Mouse (Mus musculus) thymus, postnatal 0 days (tissue): ENCODE data around the gene A630095N17Rik. TPM values are rescaled to one million over a fixed set of nuclear protein-coding genes. Genes with fewer than 3 reads are reported as not detected.
A peak's percentile ranks its signal among the peaks of the same experiment; 100 is the strongest.

ENCODE experiments used
- DNase-seq: peaks from one replicate; pipeline ENCODE4 v3.0.0-alpha.2; 2015; ENCODE audit warnings: low spot score
- polyA plus RNA-seq: library from polyadenylated mRNA; unstranded; fragments of >200 nt; fragmentation: Nextera tagmentation; extraction: Ambion mirVana; gene quantifications from 2 replicates; pipeline ENCODE4 v1.2.1, GENCODE M21; 2015

The A630095N17Rik gene
- 0.78 and 0.96 TPM in 2 replicates for polyA plus RNA-seq

DNA sequence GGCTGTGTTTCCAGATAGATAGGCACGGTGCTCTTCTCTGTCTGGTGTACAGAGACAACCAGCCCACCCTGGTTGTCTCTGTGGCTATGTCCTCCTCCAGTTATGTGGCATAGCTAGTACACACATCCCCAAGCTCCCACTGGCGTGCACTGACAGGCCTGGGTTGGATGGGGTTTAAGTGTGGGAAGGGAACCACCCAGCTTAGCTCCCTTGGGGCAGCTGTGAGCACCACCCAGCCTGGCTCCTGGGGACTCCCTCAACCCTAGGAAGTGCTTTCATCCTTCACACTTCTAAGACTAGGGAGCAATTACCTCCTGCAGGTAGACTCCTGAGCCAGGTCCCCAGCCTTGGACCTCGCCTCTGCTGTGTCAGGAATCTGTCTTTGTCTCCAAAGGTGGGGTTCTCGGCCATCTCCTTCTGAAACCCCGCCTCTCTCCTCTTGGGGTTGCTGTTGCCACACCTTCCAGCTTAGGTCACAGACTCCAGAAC is at the start of gene A630095N17Rik:
A630095N17Rik (minus strand) TSS at position 439 of the 489 bp plus-strand sequence.
- no peak for DNase-seq

- DNase-seq: no peak
Measured at GRCm38 (mm10) chr1:75278228-75278627, 46.3 kb upstream of the A630095N17Rik start, which contains the start of gene Resp18. Resp18 (minus strand) TSS chr1:75278415.

- peak; percentile 35 for DNase-seq
Measured at GRCm38 (mm10) chr1:75277195-75278188, 45.6 kb upstream of the A630095N17Rik start.

- no peak for DNase-seq
Measured at GRCm38 (mm10) chr1:75264091-75264880, 32.4 kb upstream of the A630095N17Rik start, which contains the start of gene Ptprn. Ptprn (minus strand) TSS chr1:75264502.

DNA sequence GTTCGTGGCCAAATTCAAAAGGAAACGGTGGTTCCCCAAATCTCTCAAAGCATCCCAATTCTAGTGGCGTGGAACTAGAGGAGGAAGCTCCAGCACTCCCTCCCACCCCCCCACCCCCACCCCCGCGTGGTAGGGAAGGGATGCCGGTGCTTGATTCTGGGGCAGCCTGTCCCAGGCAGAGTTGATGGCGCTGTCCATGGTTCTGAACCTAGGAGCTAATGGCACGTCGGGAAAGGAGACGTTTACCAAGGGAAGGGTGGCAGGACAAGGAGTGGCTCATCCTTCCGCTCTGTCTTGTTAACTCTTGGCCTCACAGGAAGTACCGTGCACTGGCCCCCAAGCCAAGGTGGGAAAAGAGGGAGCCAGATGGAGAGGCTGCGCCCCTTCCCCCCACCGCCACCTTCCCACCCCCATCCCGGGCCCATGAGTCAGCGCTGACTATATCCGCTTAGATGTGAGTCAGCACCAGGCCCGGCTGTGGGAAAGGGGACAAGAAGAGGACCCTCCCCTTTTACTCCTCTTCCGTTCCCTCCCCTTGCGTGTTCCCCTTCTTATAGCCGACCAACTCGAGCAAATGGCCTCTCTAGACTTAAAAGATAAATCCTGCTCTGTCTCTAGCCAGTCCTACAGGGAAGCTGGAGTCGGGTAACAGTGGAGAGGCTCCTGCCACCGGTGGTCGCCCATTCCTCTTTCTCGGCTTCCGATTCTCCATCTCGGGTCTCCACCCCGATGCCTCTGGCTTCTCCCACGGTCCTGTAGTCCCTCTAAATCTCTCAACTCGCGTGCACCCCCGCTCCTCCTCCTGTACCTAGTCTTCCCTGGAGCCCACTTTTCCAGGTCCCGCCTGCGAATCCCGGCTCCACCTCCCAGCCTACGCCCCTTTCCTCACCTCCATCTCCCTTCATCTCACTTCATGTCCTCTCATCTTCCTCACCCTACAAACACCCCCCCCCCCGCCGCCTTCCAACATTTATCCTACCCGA is 31.4 kb upstream of the A630095N17Rik start:
- peak; percentile 62 for DNase-seq

DNA sequence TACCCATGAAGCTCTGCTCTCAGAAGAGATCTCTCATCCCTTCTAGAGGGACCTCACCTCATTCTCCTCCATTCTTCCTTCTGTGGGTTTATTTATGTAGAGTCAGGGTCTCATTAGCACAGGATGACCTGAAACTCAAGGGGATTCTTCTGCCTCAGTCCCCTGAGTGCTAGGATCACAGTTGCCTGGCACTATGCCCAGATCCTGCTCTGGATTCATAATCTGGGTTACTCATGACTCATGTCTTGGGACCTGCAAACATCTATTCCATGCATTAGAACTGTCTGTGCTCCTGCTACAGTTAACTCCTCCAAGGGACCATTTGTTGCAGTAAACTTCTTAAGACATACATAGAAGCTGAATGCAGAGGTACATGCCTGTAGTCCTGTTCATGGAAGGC is 29.4 kb upstream of the A630095N17Rik start:
- no peak for DNase-seq

- DNase-seq: peak; percentile 62
Measured at GRCm38 (mm10) chr1:75255516-75256046, 23.7 kb upstream of the A630095N17Rik start.

GRCm38 (mm10) chr1:75254625-75255013 is 22.7 kb upstream of the A630095N17Rik start:
- DNase-seq: no peak

DNA sequence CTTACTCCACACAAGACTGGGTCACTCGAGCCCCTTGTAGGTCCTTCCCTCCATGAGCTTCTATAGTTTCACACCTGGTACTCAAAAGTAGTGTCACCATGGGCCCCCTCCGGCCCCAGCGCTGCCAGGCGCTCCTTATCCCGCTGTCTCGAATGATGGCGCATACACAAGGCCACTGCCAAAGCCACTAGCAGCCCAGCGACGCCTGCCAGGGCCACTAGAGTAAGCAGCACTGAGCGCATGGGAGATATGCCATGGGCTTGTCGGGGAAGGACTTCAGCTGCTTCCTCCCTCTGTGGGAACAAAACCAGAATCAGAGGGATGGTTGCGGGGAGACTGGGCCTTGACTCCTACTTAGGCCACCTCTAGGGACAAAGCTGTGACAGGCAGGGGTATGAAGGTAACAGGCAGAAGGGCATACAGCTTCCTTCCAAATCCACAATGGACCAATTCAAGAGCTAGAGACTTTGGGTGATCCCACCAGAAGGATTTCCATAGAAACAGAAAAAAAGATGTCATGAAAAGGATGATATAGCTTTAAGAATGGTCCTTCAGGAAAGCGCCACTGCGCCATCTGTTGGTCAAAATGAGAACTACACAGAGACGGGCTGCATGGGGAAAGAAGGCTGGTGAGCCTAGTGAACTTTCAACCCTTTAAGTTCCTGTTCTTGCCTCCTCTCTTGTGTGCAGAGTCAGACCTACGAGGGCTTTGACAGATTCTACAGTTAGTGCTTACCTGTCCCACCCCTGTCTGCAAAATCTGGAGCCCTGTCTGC is 22.1 kb upstream of the A630095N17Rik start:
- DNase-seq: peak; percentile 82

GRCm38 (mm10) chr1:75253029-75253428 is 21.1 kb upstream of the A630095N17Rik start:
- no peak for DNase-seq

GRCm38 (mm10) chr1:75252308-75252707 is 20.4 kb upstream of the A630095N17Rik start:
- DNase-seq: no peak

DNA sequence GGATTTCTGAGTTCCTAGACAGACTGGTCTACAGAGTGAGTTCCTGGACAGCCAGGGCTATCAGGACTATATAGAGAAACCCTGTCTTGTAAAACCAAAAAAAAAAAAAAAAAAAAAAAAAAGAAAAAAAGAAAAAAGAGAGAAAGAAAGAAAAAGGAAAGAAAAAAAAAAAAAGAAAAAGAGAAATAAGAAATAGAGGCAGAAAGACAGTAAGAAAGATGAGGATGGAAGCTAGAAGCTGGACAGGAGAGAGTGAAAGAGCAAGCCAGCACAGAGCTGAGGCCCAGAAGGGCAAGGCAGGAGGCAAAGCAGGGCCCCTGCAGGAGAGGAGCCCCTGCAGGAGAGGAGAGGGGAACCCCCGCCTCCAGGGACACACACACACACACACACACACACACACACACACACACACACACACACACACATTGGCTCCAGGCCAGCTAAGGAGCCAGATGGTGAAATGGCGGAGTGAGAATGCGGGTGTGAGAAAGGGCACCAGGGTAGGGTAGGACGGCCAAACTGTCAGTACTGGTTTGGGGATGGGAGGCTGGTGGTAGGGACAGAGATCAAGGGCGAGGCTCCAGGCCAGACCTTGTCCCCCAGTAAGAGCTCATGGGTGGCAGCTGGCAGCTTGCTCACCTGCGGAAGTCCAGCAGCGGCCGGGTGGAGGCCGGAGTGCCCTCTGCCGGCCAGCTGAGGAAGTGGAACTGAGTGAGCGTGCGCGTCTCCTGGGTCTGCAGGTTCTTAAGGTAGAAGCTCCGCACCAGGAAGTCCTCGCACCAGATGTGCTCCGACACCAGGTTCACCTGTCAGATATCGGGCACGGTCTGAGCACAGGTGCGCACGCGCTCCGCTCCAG is 19.4 kb upstream of the A630095N17Rik start:
- DNase-seq: peak; percentile 83

DNA sequence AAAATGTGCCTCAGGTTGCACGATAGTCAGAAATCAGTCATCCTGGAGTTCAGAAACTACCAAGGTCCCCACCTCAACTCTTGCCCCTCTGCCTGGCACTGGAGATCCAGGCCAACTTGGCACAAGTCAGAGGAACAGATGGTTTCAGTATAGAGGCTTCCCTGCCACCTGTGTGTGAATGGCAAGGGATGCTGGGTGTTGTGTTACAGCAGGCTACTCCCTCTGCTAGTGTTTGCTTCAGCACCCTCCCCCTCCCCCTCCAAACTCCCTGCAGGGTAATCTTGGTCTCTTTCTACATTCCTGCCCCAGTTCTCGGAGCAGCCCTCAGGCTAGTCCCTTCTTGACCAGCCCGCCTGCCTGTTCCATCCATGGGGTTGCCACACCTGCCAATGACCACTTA is 18.6 kb upstream of the A630095N17Rik start:
- no peak for DNase-seq

- DNase-seq: no peak
Measured at GRCm38 (mm10) chr1:75248041-75248772, 16.3 kb upstream of the A630095N17Rik start.

DNA sequence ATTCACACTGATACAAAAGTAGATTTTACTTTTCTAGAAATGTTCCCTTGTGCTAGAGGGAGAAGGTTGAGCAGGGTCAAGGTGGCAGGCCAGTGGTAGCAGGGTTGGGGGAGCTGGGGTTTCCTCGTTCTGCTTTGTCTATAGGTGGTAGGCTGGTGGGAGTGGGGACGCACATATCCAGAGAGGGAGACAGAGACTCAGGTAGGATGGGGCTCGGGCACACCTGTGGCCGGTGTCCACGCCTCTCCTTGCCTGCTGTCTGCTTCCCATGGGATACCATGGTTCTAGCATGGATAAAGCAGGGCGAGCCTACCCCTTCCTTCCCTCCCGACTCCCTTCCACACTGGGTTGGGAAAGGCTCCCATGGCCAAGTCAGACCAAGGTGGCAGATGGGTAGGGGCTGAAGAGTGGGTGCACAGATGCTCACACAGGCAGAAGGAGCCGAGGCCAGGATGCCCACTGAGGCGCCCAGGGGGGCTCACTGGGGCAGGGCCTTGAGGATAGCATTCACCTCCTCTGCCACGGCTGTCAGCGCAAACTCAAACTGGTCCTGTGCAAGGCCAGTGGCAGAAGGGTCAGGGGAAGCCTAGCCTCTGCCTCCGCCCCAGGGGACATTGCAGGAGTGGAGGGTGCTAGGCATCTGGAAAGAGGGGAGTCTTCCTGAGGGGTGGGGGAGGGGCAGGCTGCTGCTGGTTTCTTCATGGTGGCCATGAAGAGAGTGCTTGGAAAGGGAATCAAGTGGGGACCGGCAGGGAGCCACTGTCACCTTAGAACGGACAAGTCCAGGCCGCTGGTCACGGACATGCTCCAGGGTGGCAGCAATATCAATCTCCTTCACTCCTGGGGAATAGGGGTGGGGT is 15.4 kb upstream of the A630095N17Rik start:
- no peak for DNase-seq

GRCm38 (mm10) chr1:75244836-75245235 is 12.9 kb upstream of the A630095N17Rik start:
- peak; percentile 65 for DNase-seq
